Mouse (Mus musculus): ENCODE measurements around the gene 1700012A03Rik. TPM values are rescaled to one million over a fixed set of nuclear protein-coding genes. Genes with fewer than 3 reads are reported as not detected.

1700012A03Rik gene
- polyA plus RNA-seq, 1 experiment from 2014 or later = not detected

GRCm38 (mm10) chr6:32060641-32061040, 10.6 kb downstream of the 1700012A03Rik start:
- 83% methylated on average over 2 of the region's 2 CpGs for WGBS
- H3K4me2 ChIP-seq = no peak overlapping the region
- no peak overlapping the region for H3K27ac ChIP-seq (ENCODE audit: low read depth, low read length)
- H3K4me1 ChIP-seq (replicated peaks; ENCODE audit: control insufficient read depth, insufficient read depth, low read length) = no peaks in the 10 kb centered on the region
- ATAC-seq (replicated peaks; ENCODE audit: low FRiP score) = no peak
- DNase-seq (ENCODE audit: low spot score) = no peak
- no peaks in the 10 kb centered on the region for H3K36me3 ChIP-seq (ENCODE audit: control insufficient read depth, insufficient read depth, low read length)
- no peaks in the 10 kb centered on the region for H3K9me3 ChIP-seq (ENCODE audit: control insufficient read depth, low read length)
- H3K4me3 ChIP-seq (ENCODE audit: low read depth, low read length) = no peak overlapping the region
- H3K9ac ChIP-seq (ENCODE audit: low read depth, low read length) = no peak overlapping the region
- no peaks in the 10 kb centered on the region for H3K27me3 ChIP-seq (replicated peaks; ENCODE audit: control insufficient read depth, insufficient read depth, low read length)

GRCm38 (mm10) chr6:32061266-32061665, 11.2 kb downstream of the 1700012A03Rik start:
- no peak for DNase-seq (ENCODE audit: low spot score)

GRCm38 (mm10) chr6:32065789-32066510, 15.9 kb downstream of the 1700012A03Rik start:
- no peak for DNase-seq (ENCODE audit: low spot score)

More at GRCm38 (mm10) chr6:32061266-32061665, 11.2 kb downstream of the 1700012A03Rik start:
- no peak overlapping the region for H3K27ac ChIP-seq (ENCODE audit: low read depth, low read length)
- H3K9ac ChIP-seq (ENCODE audit: low read depth, low read length) = no peak overlapping the region
- no peak for ATAC-seq (replicated peaks; ENCODE audit: low FRiP score)
- H3K9me3 ChIP-seq (ENCODE audit: control insufficient read depth, low read length) = no peaks in the 10 kb centered on the region
- no peaks in the 10 kb centered on the region for H3K27me3 ChIP-seq (replicated peaks; ENCODE audit: control insufficient read depth, insufficient read depth, low read length)
- H3K4me1 ChIP-seq (replicated peaks; ENCODE audit: control insufficient read depth, insufficient read depth, low read length) = no peaks in the 10 kb centered on the region
- H3K4me2 ChIP-seq = no peak overlapping the region
- no peak overlapping the region for H3K4me3 ChIP-seq (ENCODE audit: low read depth, low read length)
- 77% methylated on average over 9 of the region's 9 CpGs for WGBS
- H3K36me3 ChIP-seq (ENCODE audit: control insufficient read depth, insufficient read depth, low read length) = no peaks in the 10 kb centered on the region

GRCm38 (mm10) chr6:32072161-32072560, 22.1 kb downstream of the 1700012A03Rik start:
- H3K4me3 ChIP-seq (ENCODE audit: low read depth, low read length) = no peak overlapping the region
- no peak for ATAC-seq (replicated peaks; ENCODE audit: low FRiP score)
- H3K9ac ChIP-seq (ENCODE audit: low read depth, low read length) = no peak overlapping the region
- no peaks in the 10 kb centered on the region for H3K9me3 ChIP-seq (ENCODE audit: control insufficient read depth, low read length)
- no peaks in the 10 kb centered on the region for H3K36me3 ChIP-seq (ENCODE audit: control insufficient read depth, insufficient read depth, low read length)
- no peak overlapping the region for H3K27ac ChIP-seq (ENCODE audit: low read depth, low read length)
- H3K4me2 ChIP-seq = no peak overlapping the region
- H3K4me1 ChIP-seq (replicated peaks; ENCODE audit: control insufficient read depth, insufficient read depth, low read length) = no peaks in the 10 kb centered on the region
- WGBS = 71% methylated on average over 1 of the region's 1 CpGs
- no peaks in the 10 kb centered on the region for H3K27me3 ChIP-seq (replicated peaks; ENCODE audit: control insufficient read depth, insufficient read depth, low read length)
- no peak for DNase-seq (ENCODE audit: low spot score)

More at GRCm38 (mm10) chr6:32065789-32066510, 15.9 kb downstream of the 1700012A03Rik start:
- no peak overlapping the region for H3K4me3 ChIP-seq (ENCODE audit: low read depth, low read length)
- WGBS = 67% methylated on average over 10 of the region's 10 CpGs
- no peaks in the 10 kb centered on the region for H3K27me3 ChIP-seq (replicated peaks; ENCODE audit: control insufficient read depth, insufficient read depth, low read length)
- H3K4me2 ChIP-seq = no peak overlapping the region
- H3K36me3 ChIP-seq (ENCODE audit: control insufficient read depth, insufficient read depth, low read length) = no peaks in the 10 kb centered on the region
- no peak overlapping the region for H3K27ac ChIP-seq (ENCODE audit: low read depth, low read length)
- H3K9ac ChIP-seq (ENCODE audit: low read depth, low read length) = no peak overlapping the region
- ATAC-seq (replicated peaks; ENCODE audit: low FRiP score) = no peak
- no peaks in the 10 kb centered on the region for H3K9me3 ChIP-seq (ENCODE audit: control insufficient read depth, low read length)
- H3K4me1 ChIP-seq (replicated peaks; ENCODE audit: control insufficient read depth, insufficient read depth, low read length) = no peaks in the 10 kb centered on the region

- no peak for ATAC-seq (replicated peaks; ENCODE audit: low FRiP score)
- no peak overlapping the region for H3K9ac ChIP-seq (ENCODE audit: low read depth, low read length)
- no peaks in the 10 kb centered on the region for H3K9me3 ChIP-seq (ENCODE audit: control insufficient read depth, low read length)
- H3K4me3 ChIP-seq (ENCODE audit: low read depth, low read length) = no peak overlapping the region
- no peaks in the 10 kb centered on the region for H3K27me3 ChIP-seq (replicated peaks; ENCODE audit: control insufficient read depth, insufficient read depth, low read length)
- H3K27ac ChIP-seq (ENCODE audit: low read depth, low read length) = no peak overlapping the region
- H3K4me2 ChIP-seq = no peak overlapping the region
- WGBS = 81% methylated on average over 12 of the region's 14 CpGs
- no peaks in the 10 kb centered on the region for H3K36me3 ChIP-seq (ENCODE audit: control insufficient read depth, insufficient read depth, low read length)
- DNase-seq (ENCODE audit: low spot score) = no peak
- no peaks in the 10 kb centered on the region for H3K4me1 ChIP-seq (replicated peaks; ENCODE audit: control insufficient read depth, insufficient read depth, low read length)
Observed at GRCm38 (mm10) chr6:32093312-32093711, 43.3 kb downstream of the 1700012A03Rik start.

DNA sequence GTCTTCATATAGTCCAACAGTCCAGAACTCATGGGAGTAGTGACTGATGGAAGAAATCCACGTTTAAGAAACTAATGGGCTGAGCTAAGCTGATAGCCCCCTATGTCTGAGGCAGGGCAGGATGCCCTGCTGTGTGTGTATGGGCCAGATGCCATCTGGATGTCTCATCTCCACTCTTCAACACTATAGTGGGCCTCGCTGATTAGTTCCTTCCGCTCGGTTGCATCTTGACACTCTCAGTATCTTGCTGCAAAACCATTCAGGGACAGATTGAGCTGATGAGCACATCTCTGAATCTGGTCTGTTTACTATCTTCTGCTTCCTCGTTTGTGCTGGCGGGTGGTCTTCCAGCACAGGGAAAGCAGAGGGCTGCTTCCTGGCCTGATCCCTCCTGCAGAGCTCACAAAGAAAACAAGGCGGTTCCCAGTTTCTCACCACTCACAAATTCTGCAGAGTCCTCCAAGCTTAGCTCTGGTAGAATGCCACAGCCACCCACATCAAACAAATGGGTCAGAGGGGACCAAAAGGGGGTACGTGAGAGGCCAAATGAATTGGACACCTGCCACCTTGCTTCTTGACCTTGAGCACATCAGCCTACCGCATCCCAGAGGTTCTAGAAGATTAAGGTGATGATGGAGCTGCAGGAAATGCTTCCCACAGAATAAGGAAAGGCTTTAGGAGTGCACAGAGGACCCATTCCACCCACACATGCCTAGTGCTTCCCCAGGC, 55.7 kb downstream of the 1700012A03Rik start:
- no peaks in the 10 kb centered on the region for H3K27me3 ChIP-seq (replicated peaks; ENCODE audit: control insufficient read depth, insufficient read depth, low read length)
- no peaks in the 10 kb centered on the region for H3K9me3 ChIP-seq (ENCODE audit: control insufficient read depth, low read length)
- 38% methylated on average over 9 of the region's 9 CpGs for WGBS
- ATAC-seq (replicated peaks; ENCODE audit: low FRiP score) (no peak), DNase-seq (ENCODE audit: low spot score) (no peak)
- no peak overlapping the region for H3K4me3 ChIP-seq (ENCODE audit: low read depth, low read length)
- no peak overlapping the region for H3K9ac ChIP-seq (ENCODE audit: low read depth, low read length)
- H3K27ac ChIP-seq (ENCODE audit: low read depth, low read length) = no peak overlapping the region
- H3K4me2 ChIP-seq = no peak overlapping the region
- no peaks in the 10 kb centered on the region for H3K4me1 ChIP-seq (replicated peaks; ENCODE audit: control insufficient read depth, insufficient read depth, low read length)
- H3K36me3 ChIP-seq (ENCODE audit: control insufficient read depth, insufficient read depth, low read length) = no peaks in the 10 kb centered on the region

Data from liver, embryonic 11.5 days (tissue).